Mouse (Mus musculus) lung, adult 2 months (tissue): ENCODE results near the gene Tal1.

Experiments
- CTCF ChIP-seq: fragments of 200-500 bp; IDR thresholded peaks from 2 replicates; pipeline ENCODE4 v1.5.1; 2011; ENCODE audit warnings: mild to moderate bottlenecking, low read length, control low read depth; ENCODE audit not compliant: insufficient read depth
- POLR2A ChIP-seq: fragments of 200-500 bp; IDR thresholded peaks from 2 replicates; pipeline ENCODE4 v1.6.1; 2011; ENCODE audit warnings: low read depth, mild to moderate bottlenecking, control low read depth, low read length, borderline replicate concordance; ENCODE audit errors: extremely low read depth

GRCm38 (mm10) chr4:115058317-115058761 is 2.1 kb downstream of the Tal1 start:
- no peak for TF ChIP-seq CTCF
- TF ChIP-seq POLR2A, result peak; percentile 34; the same call in 1 of the 2 replicates
